Mouse (Mus musculus): Measurements from ENCODE around the gene Aff1.

- TF ChIP-seq CTCF (IDR thresholded peaks at IDR 0.05; ENCODE audit: extremely low read depth, insufficient read depth, insufficient read length, insufficient replicate concordance): no peak
- TF ChIP-seq POLR2A (IDR thresholded peaks at IDR 0.05; ENCODE audit: low read depth, low read length): no peak
Measured at GRCm38 (mm10) chr5:103769701-103770100, 77.5 kb downstream of the Aff1 start.

Measured in spleen, adult 2 months (tissue).